Mouse (Mus musculus): ENCODE results near the gene Sec14l1.

Gene Sec14l1

DNA sequence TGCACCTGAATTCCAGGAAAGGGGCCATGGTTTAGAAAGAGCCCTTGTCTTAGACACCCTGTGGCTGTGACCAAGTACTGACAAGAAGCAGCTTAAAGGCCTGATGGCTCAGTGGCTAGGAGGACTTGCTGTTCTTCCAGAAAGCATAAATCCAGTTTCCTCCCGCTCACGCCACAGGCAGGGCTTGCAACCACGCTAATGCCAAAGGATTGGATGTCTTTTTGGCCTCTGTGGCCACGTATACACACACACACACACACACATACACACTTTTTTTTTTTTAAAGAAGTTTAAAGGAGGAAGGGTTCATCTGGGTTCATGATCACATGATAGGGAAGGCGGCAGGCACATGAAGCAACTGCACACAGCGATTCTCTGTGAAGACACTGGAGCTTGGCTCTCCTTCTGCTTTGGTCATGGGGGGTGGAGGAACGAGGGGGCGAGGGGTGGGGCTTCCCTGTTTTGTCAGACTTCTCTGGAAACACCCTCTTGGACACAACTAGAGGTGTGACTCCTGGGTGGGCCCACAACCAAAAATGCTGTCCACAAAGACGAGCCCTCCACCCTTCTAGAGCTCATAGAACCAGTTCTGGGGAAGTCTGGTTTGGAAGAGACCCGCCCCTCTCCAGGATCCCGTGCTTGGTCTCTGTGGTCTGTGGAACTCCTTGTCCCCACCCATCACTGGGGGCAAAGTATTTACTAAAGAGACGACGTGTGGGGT is 26.5 kb upstream of the Sec14l1 start:
- DNase-seq, result no peak

DNA sequence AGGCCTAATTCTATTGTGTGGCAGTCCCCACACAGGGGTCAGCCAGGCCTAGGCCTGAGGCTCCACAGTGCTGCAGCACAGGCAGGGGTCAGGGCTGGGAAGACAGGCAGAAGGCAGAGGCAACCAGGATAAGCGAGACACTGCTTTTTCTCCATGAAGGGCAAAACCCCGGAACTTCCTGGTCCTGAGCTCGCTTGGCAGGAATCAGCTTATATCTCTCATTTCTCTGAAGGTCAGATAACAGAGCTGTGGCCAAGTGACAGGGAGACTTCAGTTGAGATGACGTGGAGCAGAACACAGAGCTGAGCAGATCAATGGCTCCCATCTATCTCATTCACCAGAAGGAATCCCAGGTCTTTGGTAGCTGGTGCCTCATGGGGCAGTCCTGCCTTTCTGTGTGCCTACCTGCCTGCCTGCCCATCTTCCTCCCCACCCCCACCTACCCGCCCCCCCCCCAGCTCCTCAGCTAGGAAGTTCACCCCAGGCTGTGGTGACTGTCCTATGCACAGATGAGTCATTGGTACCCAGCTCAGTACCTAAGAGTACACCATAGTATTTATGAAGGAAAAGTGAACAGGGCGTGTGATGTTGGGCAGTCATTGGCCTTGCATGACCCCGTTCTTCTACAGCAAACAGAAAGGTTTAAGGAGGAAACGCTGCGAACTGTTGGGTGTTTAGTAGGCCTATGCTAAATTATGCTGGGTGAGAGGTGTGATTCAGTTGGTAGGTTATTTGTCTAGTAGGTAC is 25.1 kb upstream of the Sec14l1 start:
- no peak for DNase-seq

DNA sequence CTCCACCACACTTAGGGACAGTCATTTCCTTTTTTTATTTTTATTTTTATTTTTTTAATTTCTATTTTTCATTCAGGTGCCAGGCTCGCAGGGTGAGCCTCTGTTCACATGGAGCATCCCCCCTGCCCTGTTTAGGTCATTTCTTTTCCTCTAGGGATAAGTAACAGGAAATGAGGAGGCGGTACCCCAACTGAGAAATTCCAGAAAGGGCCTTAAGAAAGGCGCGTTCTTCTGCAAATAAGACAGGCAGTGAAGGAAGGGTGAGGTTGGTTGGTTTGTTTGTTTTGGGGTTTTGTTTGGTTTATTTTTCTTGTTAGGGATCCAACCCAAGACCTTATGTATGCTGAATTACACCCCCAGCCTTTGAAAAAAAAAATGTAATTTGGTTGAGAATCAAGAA is 23.6 kb upstream of the Sec14l1 start:
- DNase-seq, result no peak

DNA sequence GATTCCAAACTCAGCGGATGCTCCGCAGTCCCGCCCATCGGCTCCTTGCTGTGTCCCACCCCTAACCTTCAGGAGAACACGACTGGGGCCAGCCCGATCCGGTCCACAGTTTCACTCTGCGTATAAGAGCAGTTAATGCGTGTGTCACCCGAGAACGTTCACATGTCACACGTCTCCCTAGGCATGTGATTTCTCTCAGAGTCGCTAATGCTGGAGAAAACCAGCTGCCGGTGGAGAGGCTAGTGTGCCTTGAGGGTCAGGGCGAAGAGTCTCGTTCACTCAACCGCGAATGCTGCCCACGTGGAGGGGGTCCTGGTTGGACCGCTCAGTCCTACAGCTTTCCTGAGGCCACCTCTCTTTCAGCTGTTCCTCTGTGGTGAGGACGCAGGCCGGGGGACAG is 23.1 kb upstream of the Sec14l1 start:
- peak; percentile 81 for DNase-seq

DNA sequence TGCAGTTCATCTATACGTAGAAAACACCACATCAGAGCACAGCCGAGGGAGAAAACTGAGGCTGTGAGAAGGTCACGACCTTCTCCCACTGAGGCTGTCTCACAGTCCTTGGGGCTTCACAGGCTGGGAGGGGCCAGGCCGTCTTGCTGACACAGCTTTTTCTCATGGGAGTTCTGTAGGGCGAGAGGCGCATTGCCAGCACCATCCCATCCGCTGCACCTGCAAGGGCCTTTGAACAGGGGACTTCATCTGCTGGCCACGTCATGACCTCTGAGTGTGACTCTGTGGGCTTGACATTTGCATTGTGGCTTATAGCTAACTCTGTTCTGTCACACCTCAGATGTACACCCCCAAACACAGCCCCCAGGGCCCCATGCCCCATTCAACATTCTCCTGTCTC is 22.3 kb upstream of the Sec14l1 start:
- DNase-seq, result peak; percentile 58

DNA sequence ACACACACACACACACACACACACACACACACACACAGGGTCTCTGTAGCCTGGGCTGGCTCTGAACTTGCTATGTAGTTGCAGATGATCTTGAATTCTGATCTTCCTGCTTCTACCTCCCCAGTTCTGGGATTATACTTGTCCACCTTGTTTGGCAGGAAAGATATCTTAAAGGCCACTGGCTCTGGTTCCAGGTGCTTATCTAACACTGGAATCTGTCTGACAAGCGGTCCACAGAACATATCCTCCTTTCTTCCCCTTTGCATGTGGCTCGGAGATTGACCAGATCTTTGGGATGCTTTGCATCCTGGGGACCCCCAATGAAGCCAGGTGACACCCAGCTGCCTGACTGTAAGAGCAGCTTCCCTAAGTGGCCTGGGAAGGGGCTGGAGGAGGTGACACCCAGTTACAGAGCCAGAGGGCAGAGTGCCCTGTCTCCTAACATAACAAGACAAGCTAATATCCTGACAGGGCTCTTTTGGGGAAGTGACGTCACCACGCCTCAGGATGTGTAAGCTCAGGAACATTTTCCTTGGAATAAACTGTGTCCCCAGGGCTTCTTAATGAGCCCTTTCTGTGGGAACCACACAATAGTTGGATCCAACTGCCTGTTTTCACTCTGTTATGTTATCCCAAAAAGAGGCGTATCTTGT is 20.9 kb upstream of the Sec14l1 start:
- no peak for DNase-seq

DNA sequence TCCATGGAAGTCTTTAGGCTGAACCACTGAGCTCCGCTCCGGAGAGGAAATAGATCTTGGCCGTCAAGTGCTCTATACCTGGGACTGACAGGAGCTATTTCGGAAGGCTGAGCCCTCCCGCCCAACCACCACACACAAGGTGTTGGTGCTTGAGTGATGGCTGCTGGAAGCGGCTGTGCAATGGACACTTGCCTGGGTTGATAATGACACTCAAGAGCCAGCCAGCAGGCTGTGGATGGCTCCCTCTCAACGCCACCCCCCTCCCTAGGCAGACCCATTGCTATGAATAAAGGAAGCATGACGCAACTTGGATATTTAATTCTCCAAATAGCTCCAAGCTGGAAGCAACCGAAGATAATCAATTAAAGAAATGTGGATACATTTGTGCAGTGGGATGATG is 20.3 kb upstream of the Sec14l1 start:
- no peak for DNase-seq

DNA sequence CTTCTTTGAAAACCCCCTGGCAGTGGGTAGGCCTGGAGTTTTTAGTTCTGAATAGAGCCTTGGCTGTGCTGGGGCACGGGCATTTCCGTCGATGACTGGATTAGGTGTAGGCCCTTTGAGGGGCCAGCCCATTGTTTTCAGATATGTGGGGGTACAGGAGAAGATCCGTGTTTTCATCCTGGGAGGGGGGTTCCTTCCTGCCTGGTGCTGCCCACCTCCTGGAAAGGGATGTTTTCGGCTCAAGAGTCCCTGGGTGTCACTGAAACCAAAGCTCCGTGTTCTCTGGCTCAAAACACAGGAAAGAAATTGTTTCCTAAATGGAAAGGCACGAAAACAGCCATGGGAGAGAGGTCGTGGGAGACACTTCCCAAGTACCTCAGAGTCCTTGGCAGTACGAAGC is 17.9 kb upstream of the Sec14l1 start:
- DNase-seq, result no peak

DNA sequence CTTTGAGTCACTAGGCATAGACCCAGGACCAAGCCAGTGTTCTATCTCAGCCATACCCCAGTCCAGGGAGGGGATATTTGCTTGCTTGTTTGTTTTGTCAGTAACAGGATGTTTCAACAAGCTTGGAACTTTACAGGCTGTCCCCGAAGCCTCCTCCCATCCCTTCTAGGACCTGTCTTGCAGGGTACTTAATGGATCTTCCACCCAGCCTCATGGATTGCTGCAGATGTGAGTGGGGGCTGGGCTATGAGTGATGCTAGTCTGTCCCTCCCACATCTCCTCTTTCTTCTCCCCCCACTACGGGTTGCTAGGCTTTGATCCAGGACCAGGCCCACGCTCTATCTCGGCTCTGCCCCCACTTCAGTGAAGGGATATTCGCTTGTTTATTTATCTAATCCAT is 16.8 kb upstream of the Sec14l1 start:
- no peak for DNase-seq

DNA sequence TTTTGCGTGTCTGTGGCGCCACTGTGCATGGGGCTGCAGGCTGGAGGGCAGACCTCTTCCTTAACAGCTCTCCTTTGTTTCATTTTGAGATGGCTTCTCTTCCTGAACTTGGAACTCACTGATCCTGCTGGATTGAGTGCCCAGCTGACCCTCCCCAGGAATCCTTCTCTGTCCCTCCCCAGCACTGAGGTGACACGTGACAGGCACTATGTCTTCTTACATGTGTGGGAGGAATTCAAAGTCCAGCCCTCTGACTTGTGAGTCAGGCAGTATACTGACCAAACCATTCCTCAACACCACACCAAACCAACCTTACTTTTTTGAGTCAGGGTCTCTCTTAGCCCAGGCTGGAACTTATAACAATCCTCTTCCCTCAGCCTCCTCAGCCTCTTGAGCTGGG is 16.2 kb upstream of the Sec14l1 start:
- no peak for DNase-seq

DNA sequence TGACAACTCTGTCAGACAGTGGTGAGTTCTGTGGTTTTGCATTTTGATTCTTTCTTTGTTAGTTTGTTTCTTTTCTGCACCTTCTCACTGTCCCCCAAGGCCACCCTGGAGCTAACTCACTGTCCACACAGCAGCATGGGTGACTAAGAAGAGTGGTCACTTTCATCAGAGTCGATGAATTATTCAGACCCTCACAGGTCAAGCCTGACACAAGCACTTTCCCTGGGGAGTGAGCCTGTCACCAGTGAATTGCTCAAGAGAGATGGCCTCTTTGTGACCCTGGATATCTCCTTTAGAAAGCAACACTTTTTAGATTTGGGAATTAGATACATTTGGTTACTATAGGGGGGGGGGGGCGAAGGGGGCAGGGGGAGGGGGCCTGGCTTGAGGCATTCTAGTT is 15.6 kb upstream of the Sec14l1 start:
- DNase-seq, result no peak

DNA sequence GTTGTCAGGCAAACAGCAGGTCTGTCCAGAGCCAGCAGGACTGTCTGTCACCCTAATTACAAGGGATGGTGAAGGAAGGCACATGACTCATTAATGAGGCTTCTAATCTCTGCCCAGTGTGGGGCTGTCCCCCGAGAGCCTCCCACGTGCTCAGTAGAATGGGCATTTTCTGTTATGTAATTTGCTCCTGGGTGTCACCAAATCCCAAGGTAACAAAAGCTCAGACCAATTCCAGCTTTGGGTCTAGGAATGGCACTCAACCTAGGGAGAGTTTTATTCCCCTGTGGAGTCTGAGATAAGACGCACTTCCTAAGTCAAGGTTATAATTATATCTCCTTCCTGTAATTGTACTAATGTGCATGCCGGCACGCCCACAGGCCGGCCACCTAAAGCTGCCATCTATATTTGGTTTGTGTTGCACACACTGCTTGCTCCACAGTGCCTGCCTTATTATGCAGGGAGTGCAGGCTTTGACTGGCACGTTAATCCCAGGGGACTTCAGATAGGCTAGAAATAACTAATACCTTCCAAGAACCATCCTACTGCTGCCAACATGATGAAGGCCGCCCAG is 13.5 kb upstream of the Sec14l1 start:
- no peak for DNase-seq

DNA sequence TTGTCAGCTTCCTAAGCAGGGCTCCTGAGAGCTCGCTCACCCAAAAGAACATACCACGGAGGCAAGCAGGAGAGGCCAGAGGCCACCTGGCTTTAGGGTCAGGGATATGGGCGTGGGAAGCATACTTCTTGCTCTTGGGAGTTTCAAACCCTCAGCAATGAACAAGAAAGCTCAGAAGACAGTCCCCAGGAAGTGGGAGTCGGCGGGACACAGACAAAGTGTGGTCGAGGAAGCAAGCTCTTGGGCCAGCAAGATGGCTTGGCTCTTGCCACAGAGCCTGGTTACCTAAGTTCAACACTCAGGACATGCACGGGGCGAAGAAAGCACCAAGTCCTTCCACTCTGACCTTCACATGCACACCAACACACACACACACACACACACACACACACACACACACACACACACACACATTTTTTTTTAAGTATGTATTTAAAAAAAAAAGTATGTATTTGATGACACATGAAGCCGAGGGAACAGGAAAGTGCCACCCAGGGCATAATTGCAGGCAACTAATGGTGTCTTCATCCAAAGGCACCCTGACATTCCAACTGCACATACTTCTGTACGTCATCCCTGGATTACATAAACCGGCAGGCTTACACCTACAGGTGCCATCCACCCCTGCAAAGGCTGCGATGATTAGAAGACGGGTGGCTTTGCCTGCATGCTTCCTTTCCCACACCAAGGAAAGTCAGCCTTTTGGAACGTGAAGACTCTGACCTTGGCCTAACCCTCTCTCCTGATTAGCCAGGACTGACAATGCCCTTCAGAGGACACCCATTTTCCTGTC is 12.8 kb upstream of the Sec14l1 start:
- no peak for DNase-seq

DNA sequence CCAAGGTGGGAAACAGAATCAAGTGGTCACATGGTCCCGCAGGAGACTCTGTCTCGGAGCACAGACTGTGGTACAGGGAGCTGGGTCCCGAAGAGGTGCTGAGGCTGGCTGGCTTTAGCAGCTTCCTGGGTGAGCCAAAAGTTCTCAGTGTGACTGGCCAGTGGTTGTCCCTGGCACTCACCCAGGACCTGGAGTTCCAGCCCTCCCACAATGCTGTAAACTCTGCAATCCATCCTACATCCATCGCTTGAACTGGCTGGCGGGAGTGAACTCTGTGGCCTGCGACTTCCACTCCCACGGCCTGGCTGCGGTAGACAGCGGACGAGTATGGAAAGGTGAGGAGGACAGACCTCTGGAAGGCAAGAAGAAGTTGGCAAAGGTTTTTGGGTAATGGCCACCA is 11.4 kb upstream of the Sec14l1 start:
- no peak for DNase-seq

DNA sequence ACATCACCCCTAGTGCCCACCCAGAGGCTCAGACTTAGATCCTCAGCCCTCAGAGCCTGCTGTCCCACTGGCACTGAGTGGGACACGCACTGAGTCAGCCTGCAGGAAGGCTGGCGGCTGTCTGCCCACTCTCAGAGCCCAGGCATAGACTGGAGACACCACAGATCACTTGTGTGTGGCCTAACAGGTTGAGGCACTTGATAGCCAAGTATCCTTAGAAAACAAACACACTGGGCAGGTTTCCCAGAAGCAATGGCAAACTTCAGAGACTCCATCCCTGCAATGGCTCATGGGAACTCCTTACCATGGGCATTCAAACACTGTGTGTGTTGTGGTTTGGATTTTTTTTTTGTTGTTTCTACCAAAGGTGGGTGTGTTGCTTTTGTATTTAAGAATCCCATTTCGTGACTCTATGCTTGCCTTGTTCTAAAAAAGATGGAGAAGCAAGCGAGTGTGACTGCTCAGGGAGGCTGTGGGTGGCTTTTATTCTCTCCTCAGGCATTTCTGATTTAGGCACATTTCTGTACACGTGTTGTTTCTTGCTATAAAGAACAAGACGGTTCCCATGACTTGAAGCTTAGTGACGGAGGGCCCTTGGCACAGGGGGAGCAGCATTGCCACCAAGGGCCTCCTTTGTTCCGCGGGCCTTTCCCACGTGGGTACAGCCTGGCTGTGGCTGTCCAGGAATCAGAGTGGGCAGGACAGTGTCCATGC is 10.8 kb upstream of the Sec14l1 start:
- DNase-seq, result no peak

DNA sequence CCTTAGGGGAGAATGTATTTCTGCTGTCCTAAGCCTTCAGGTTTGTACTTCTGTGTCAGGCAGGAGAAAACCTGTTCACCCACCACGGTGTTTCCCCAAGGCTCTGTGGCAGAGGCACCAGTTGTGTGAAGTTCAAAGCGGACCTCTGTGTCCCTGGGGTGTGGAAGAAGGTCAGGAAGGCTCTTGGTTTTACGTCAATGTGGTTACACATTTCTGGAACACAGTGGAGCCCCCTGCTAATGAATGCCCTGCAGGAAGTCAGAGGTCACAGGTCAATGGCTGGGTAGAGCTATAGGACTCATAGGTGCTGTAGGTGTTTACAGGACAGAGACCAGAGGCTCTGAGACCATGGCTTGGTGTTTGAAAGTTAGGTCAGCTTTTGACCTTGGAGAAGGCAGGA is 9.7 kb upstream of the Sec14l1 start:
- no peak for DNase-seq

DNA sequence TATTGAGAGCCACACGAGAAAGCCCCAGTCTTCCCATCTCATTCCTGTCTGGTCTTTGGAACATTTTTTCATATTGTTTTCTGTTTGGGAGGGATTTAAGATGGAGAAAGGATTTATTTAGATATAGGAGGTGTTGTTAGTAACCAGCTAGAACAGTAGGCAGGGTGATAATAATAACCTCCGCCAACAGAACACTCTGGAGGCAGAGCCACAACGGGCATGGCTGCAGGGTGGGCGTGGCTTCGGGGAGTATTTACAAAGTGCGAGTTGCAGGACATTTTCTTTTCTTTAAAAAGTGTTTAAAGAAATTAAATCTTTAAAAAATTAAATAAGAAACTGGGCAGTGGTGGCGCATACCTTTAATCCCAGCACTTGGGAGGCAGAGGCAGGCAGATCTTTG is 9.1 kb upstream of the Sec14l1 start:
- no peak for DNase-seq

DNA sequence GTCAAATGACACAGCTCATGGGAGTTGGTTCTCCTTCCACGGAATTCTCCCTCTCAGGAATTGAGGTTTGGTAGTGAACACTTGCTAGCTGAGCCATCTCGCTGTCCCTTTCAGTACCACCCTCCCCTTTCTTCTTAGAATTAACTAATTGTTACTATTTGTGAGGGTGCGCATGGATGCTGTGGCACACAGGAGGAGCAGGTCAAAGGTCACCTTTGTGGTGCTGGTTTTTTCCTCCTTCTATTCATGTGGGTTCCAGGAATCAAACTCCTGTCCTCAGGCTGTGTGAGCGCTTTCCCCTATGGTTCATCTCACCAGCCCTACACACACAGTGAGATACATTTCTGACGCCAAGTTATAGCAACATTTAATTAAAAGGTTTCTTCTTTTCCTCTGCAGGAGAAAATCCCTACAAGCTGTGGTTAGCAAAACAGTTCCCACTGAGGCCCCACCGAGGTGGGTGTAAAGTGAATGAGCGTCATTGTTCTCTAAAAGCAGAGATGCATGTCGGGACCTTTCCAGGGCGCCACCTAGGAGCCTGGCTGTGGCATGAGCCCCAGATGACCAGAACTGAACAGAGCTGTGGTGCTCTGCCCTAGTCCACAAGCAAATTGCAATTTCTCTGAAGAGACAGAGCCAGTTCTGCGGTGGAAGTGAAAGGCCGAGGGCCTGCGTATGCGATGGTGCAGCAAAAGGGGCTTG is 8.2 kb upstream of the Sec14l1 start:
- DNase-seq, result peak; percentile 84

DNA sequence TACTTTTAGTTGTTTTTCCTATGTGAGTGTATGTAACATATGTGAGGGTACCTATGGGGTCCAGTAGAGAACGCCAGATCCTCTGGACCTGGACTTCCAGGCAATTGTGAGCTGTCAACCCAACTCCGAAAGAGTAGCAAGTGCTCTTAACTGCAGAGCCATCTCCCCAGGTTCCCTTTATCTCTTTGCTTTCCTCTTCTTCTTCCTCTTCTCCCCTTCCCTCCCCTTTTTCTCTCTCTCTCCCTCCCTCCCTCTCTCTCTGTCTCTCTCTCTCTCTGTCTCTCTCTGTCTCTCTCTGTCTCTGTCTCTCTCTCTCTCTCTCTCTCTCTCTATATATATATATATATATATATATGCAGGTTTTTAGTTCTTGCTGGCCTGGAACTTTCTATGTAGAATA is 7.1 kb upstream of the Sec14l1 start:
- no peak for DNase-seq

DNA sequence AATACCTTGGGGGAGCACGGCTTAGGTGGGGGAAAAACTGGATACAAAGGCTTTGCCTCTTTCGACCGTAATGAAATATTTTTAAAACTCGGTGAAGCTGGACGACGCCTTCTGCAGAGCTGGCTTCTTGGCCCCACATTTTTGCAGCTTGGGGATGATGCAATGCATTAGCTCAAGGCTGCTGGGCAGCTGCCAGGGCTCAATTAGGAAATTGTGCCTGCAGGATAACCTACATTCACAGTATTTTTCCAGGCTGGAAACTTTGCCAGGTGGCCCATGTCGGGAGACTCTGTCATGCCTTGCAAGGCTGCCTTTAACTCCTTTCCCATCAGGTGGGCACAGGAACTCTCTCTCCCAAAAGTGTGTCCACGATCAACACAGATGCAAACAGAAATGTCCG is 6.4 kb upstream of the Sec14l1 start:
- DNase-seq, result peak; percentile 84

DNA sequence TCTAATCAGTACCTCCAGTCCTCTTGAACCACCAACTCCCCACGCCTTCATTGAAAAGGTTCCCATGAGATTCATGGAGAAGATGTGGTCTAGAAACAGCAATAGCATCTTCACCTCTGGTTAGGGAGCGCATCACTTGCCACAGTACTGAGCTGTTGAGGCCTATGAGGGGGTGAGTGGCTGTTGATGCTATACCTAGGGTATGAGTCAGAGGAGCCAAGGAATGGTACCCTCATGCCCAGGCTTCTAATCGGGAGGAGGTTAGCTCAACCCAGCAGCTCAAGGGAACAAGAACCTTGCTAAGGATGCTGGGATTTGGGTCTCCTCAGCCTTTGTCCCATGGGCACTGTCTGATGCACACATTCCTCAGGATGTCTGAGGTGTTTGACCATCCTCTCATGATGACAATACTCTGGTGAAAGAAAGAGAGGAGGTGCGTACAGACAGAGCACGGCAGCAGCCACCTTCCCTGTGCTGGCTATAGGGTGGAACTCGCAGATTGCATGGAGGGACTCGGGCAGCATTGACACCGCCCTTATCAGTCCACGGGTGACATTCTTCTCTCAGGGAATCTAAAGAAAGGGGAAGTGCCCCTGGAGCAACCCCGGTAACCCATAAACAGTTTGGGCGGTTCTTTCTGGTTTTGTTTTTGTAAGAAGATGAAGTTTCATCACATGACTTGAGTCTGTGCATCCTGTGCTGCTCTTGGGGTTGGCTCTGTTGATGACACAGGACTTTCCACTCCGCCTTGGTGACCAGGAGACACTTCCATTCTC is 5.6 kb upstream of the Sec14l1 start:
- no peak for DNase-seq

All from retina, postnatal 1 day (tissue).